Mouse (Mus musculus) G1E (cell line): ENCODE measurements around the gene Slc15a1. TPM values are rescaled to one million over a fixed set of nuclear protein-coding genes. Genes with fewer than 3 reads are reported as not detected.

Source experiments
- ATAC-seq: 2 replicates; pipeline ENCODE4 v1.8.0; 2016; ENCODE audit warnings: mild to moderate bottlenecking; ENCODE audit not compliant: insufficient number of reproducible peaks, poor library complexity, low FRiP score, severe bottlenecking; ENCODE audit errors: extremely low read depth
- DNase-seq: peaks from one replicate; pipeline ENCODE4 v3.0.0; 2012; ENCODE audit warnings: low spot score
- H3K27me3 ChIP-seq: 2 replicates; pipeline ENCODE4 v1.6.1; 2012; ENCODE audit warnings: mild to moderate bottlenecking, low read length, inconsistent platforms; ENCODE audit not compliant: insufficient read depth
- H3K36me3 ChIP-seq: replicated peaks from 2 replicates; pipeline ENCODE3; 2012; ENCODE audit warnings: mild to moderate bottlenecking, inconsistent platforms
- H3K4me1 ChIP-seq: 2 replicates; pipeline ENCODE4 v1.6.1; 2012; ENCODE audit warnings: low read depth, low read length, inconsistent platforms, mixed read lengths; ENCODE audit not compliant: insufficient read depth
- H3K4me3 ChIP-seq: 2 replicates; pipeline ENCODE4 v1.5.1; 2012; ENCODE audit warnings: low read depth, mild to moderate bottlenecking, inconsistent platforms, low read length, moderate library complexity, mixed read lengths
- H3K9me3 ChIP-seq: replicated peaks from 2 replicates; pipeline ENCODE4 v1.6.1; 2012; ENCODE audit warnings: inconsistent platforms
- CTCF ChIP-seq: IDR thresholded peaks from 2 replicates; pipeline ENCODE4 v1.5.1; 2012; ENCODE audit warnings: low read depth, low read length, inconsistent platforms, mixed read lengths
- GATA1 ChIP-seq: IDR thresholded peaks from 2 replicates; pipeline ENCODE4 v1.6.1; 2012; ENCODE audit warnings: borderline replicate concordance, low read length, inconsistent platforms, mixed read lengths
- GATA2 ChIP-seq: IDR thresholded peaks from 2 replicates; pipeline ENCODE4 v1.6.1; 2012; ENCODE audit warnings: low read depth, low read length, inconsistent platforms, borderline replicate concordance
- POLR2AphosphoS5 ChIP-seq: IDR thresholded peaks from 2 replicates; pipeline ENCODE4 v1.6.1; 2012; ENCODE audit warnings: low read depth, low read length, inconsistent platforms; ENCODE audit not compliant: insufficient replicate concordance
- TAL1 ChIP-seq: conservative IDR thresholded peaks from 2 replicates; pipeline ENCODE4 v1.6.1; 2012; ENCODE audit warnings: low read depth, low read length, inconsistent platforms, mixed read lengths
- polyA plus RNA-seq: library from polyadenylated mRNA; stranded (reverse); fragments of >175 nt; gene quantifications from 2 replicates; pipeline ENCODE4 v1.2.3, GENCODE M21; 2012
- total RNA-seq, 2 experiments: library from RNA; stranded (forward) in 1 of 2; stranded (reverse) in 1 of 2; fragments of 200-1000 nt in 1 of 2; fragments of >200 nt in 1 of 2; fragmentation: Nextera tagmentation in 1 of 2; gene quantifications; 2 replicates each; pipeline ENCODE4 v1.2.3; 2014 to 2017

The Slc15a1 gene
- total and polyA plus RNA-seq, 3 experiments: 0.05 TPM; not detected in 2

DNA sequence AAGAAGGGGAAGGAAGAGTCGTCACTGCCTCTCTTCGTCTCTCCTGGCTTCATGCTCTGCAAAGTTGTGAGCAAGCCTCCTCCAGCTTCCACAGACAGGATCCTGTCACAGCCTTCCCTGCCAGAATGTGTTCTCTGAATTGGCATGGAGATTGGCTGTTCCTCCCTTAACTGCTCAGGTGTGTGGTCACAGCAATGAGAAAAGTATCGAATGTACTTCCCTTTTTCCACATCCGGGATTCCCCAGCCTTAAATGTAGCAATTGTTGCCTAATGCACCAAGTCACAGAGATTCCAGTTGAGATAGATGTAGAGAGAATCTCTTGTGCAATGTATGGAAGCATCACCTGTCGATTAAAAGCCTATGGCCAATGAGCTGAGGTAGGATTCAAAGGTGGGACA, 11.8 kb upstream of the Slc15a1 start:
- no peak for ATAC-seq
- TF ChIP-seq TAL1: no peak
- TF ChIP-seq GATA1: no peak
- no peak for TF ChIP-seq CTCF
- no peak for TF ChIP-seq POLR2AphosphoS5
- TF ChIP-seq GATA2: no peak

DNA sequence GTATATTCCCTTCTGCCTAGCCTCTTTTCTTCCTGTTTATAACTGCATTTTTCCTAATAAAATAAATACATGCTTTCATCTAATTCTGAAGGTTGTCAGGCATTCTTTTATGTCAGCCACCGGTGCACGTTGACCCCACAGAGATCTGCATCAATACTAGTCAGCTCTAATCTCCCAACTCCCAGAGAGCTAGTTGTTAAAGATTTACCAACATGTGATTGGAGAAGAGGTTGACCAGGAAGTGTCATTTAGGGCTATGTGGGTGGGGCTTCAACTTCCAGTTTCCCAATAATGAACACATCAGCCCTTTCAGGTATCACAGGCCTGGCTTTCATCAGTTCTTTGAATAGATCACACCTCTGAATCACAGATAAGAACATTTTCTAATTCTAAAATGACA, 3.9 kb upstream of the Slc15a1 start:
- no peak for DNase-seq
- H3K4me3 ChIP-seq: no peak overlapping the region
- ATAC-seq: no peak
- H3K4me1 ChIP-seq: no peaks in the 10 kb centered on the region
- peaks cover 6% of the 10 kb centered on the region; the same call in 1 of the 2 replicates for H3K27me3 ChIP-seq
- H3K9me3 ChIP-seq: 0 out of 2 replicates have a peak, but pooled peaks cover 4% of the 10 kb centered on the region
- H3K36me3 ChIP-seq: no peaks in the 10 kb centered on the region
- TF ChIP-seq GATA2: no peak
- no peak for TF ChIP-seq GATA1
- no peak for TF ChIP-seq CTCF
- no peak for TF ChIP-seq POLR2AphosphoS5
- TF ChIP-seq TAL1: no peak

More for the DNA sequence above, 11.8 kb upstream of the Slc15a1 start:
- Histone ChIP-seq H3K4me3 (no peak overlapping the region), H3K27me3 (no peaks in the 10 kb centered on the region), H3K9me3 (no peaks in the 10 kb centered on the region), H3K4me1 (no peaks in the 10 kb centered on the region), H3K36me3 (no peaks in the 10 kb centered on the region)
- no peak for DNase-seq

DNA sequence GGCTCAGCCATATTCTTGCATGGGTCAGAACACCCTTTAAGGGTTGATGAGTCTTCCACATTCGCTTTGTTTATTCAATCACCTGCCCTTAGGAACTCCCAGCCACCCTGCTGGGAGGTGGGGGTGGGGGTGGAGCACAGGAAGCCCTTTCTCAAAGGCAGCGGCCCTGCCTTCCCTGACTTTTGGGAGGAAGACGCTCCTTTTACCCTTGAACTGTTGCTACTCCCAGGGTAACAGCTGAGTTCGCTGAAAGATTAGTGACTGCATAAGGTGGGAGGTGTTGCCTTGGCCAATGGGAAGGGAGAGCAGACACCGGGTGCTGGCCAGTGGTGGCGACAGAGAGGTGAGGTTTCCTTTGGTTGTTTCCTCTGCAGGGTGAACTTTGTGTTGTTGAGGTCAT, 1.3 kb upstream of the Slc15a1 start:
- H3K27me3 ChIP-seq: peaks cover 6% of the 10 kb centered on the region; the same call in 1 of the 2 replicates
- H3K4me1 ChIP-seq: no peaks in the 10 kb centered on the region
- H3K4me3 ChIP-seq: no peak overlapping the region
- 0 out of 2 replicates have a peak, but pooled peaks cover 2% of the 10 kb centered on the region for H3K9me3 ChIP-seq
- ATAC-seq: no peak
- DNase-seq: no peak
- TF ChIP-seq POLR2AphosphoS5 (no peak), GATA1 (no peak), CTCF (no peak), TAL1 (no peak), GATA2 (no peak)
- H3K36me3 ChIP-seq: no peaks in the 10 kb centered on the region

DNA sequence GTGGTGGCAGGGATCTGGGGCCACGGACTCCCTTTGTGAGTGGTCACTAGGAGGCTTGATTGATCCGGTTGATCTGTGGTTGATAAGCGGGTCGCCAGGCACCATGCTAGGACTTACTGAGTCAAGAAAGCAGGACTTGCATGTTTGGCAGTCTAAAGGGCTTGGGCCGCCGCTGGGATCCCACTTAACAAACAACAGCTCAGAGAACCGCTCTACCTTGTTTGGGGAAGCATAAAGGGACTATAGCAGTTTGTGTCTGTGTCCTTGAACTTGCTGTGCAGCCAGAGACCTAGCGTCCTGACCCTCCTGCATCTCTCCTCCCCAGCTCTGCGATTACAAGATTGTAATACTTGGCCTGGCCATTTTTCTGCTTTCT, 421 bp upstream of the Slc15a1 start:
- Histone ChIP-seq H3K9me3 (no peaks in the 10 kb centered on the region), H3K36me3 (no peaks in the 10 kb centered on the region), H3K4me1 (no peaks in the 10 kb centered on the region), H3K4me3 (no peak overlapping the region), H3K27me3 (peaks cover 6% of the 10 kb centered on the region; the same call in 1 of the 2 replicates)
- no peak for DNase-seq
- no peak for ATAC-seq
- TF ChIP-seq TAL1 (no peak), POLR2AphosphoS5 (no peak), GATA1 (no peak), GATA2 (no peak), CTCF (no peak)

DNA sequence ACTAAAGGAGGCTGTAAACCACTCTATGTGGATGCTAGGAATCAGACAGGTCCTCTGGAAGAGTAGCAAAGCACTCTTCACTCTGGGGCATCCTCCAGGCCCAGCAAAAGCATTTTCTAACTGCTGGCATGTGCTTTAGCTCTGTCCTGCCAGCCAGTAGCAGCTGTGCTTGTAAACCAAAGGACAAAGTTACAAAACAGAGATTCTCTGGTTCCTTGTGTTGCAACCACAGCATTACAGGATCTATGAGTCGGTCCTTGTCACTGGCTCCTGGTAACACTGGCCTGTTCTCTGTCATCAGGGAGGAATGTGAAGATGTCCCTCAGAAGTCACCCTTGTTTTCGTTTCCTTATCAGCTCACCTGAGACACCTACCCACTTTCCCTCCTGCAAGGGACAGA, 4.5 kb downstream of the Slc15a1 start:
- H3K9me3 ChIP-seq: no peaks in the 10 kb centered on the region
- DNase-seq: no peak
- no peak overlapping the region for H3K4me3 ChIP-seq
- no peak for ATAC-seq
- TF ChIP-seq CTCF (no peak), POLR2AphosphoS5 (no peak), GATA1 (no peak), TAL1 (no peak), GATA2 (no peak)
- H3K4me1 ChIP-seq: no peaks in the 10 kb centered on the region
- H3K27me3 ChIP-seq: peaks cover 6% of the 10 kb centered on the region; the same call in 1 of the 2 replicates
- no peaks in the 10 kb centered on the region for H3K36me3 ChIP-seq

DNA sequence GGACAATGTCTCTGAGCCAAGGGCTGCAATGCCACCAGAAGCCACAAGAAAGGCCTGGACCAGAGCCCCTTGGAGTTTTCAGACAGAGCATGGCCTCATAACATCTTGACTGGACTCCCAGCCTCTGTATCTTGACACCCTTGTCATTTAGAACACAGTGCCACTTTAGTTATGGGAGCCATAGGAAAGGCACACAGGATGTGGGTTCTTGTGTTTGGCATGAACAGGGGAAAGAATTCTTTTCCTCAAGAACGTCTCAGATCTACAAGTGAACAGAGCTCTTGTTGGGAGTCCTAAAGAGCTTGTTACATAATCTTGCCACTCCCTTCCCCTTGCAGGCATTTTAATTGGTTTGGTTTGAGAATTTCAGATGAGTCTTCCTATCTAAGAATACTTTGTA, 5.3 kb downstream of the Slc15a1 start:
- TF ChIP-seq POLR2AphosphoS5 (no peak), CTCF (no peak), GATA1 (no peak), TAL1 (no peak), GATA2 (no peak)
- ATAC-seq (no peak), DNase-seq (no peak)
- Histone ChIP-seq H3K9me3 (no peaks in the 10 kb centered on the region), H3K27me3 (no peaks in the 10 kb centered on the region), H3K36me3 (no peaks in the 10 kb centered on the region), H3K4me1 (no peaks in the 10 kb centered on the region), H3K4me3 (no peak overlapping the region)

DNA sequence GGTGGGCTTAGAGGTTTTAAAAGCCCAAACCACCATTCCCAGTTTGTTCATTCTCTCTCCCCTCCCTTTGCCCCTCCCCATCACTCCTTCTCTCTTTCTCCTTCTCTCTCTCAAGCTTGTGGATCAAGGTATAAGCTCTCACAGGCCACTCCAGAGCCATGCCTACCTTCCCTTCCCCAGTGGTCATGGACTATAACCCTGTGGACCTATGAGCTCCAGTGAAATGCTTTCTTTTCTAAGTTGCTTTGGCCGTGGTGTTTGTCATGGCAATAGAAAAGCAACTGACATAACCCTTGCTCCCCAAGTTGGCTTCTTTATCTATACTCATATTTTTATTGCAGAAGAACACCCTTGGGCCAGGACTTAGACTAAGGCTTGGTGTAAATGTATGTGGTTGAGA, 7.3 kb downstream of the Slc15a1 start:
- ATAC-seq (no peak), DNase-seq (no peak)
- Histone ChIP-seq H3K9me3 (no peaks in the 10 kb centered on the region), H3K27me3 (no peaks in the 10 kb centered on the region), H3K4me1 (no peaks in the 10 kb centered on the region), H3K36me3 (no peaks in the 10 kb centered on the region), H3K4me3 (no peak overlapping the region)
- no peak for TF ChIP-seq CTCF
